Mouse (Mus musculus) heart, adult 2 months (tissue): ENCODE results near the gene Col6a5. TPM values are rescaled to one million over a fixed set of nuclear protein-coding genes. Genes with fewer than 3 reads are reported as not detected.
"Not testable (repeated sequence)": the region's sequence is repeated elsewhere in the genome, so short reads cannot be mapped to it uniquely, and the experiment has no call there.

ENCODE experiments used
- DNase-seq, 2 experiments: peaks; one replicate each; pipeline ENCODE4 v3.0.0; 2021
- H3K27ac ChIP-seq: fragments of 200-600 bp; 2 replicates; pipeline ENCODE4 v1.8.1; 2022
- H3K27me3 ChIP-seq: fragments of 200-500 bp; 2 replicates; pipeline ENCODE4 v1.6.1; 2012; ENCODE audit warnings: mild to moderate bottlenecking, low read length, inconsistent platforms, mixed read lengths; ENCODE audit not compliant: control insufficient read depth, insufficient read depth
- H3K36me3 ChIP-seq: fragments of 200-500 bp; 2 replicates; pipeline ENCODE4 v1.6.1; 2012; ENCODE audit warnings: low read length, inconsistent platforms; ENCODE audit not compliant: control insufficient read depth, insufficient read depth
- H3K4me1 ChIP-seq: fragments of 200-500 bp; 2 replicates; pipeline ENCODE4 v1.6.1; 2011; ENCODE audit warnings: low read length; ENCODE audit not compliant: control insufficient read depth, insufficient read depth
- H3K4me3 ChIP-seq: fragments of 200-600 bp; 2 replicates; pipeline ENCODE4 v1.8.1; 2022
- H3K79me2 ChIP-seq: fragments of 200-500 bp; replicated peaks from 2 replicates; pipeline ENCODE4 v1.6.1; 2012; ENCODE audit warnings: mild to moderate bottlenecking, inconsistent platforms, low read length, moderate library complexity, mixed read lengths; ENCODE audit not compliant: control insufficient read depth, insufficient read depth
- H3K9ac ChIP-seq: fragments of 200-500 bp; 2 replicates; pipeline ENCODE4 v1.6.1; 2012; ENCODE audit warnings: low read depth, mild to moderate bottlenecking, control low read depth, inconsistent platforms, low read length, mixed read lengths
- CTCF ChIP-seq: fragments of 200-600 bp; IDR thresholded peaks from 2 replicates; pipeline ENCODE4 v1.8.1; 2022; ENCODE audit warnings: antibody characterized with exemption, mild to moderate bottlenecking, moderate library complexity
- EP300 ChIP-seq: fragments of 200-500 bp; IDR thresholded peaks from 2 replicates; pipeline ENCODE4 v1.6.1; 2011; ENCODE audit warnings: low read depth, low read length, control low read depth; ENCODE audit not compliant: insufficient read depth
- POLR2A ChIP-seq: fragments of 200-500 bp; IDR thresholded peaks from 2 replicates; pipeline ENCODE4 v1.6.1; 2011; ENCODE audit warnings: mild to moderate bottlenecking, low read depth, low read length, control low read depth; ENCODE audit not compliant: insufficient read depth
- WGBS: fragments of 180-500 bp; shearing (Covaris S2); methylation state at CpG from one replicate; pipeline ENCODE4 v1.1.7; 2018; 5-methylcytosine and 5-hydroxymethylcytosine counted together
- intact Hi-C: fragments of 180-260 bp; cut with DNase I; formaldehyde crosslinking; loops from one replicate; pipeline ENCODE4 v1.15.1; 2025
- polyA plus RNA-seq: library from polyadenylated mRNA; depleted of rRNA; stranded (reverse); fragments of >200 nt; gene quantifications from 2 replicates; pipeline ENCODE4 v1.2.3, GENCODE M21; 2012
- total RNA-seq, 2 experiments: library from RNA; stranded (reverse); gene quantifications; 2 replicates each; pipeline ENCODE4 v1.2.3; 2021

The Col6a5 gene
- total and polyA plus RNA-seq, 3 experiments, result 0.09 to 0.50 (median 0.14) TPM

DNA sequence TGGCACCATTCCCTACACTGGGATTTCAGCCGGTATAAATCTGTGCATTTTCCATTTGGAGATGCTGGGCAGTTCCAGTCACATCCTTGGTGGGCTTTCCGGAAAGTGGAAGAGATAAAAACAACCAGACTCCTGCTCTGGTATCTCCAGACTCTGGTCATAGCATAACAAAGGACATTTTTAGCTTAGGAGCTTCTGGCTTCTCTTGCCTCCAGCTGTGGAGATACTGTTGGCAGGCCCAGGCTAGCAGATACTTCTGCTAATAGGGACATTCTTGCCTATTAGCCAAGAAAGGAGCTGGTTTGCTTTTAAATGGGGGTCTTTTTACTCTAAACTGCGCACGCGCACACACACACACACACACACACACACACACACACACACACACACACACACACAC, 113.2 kb downstream of the Col6a5 start:
- H3K79me2 ChIP-seq, result no peaks in the 10 kb centered on the region
- H3K4me3 ChIP-seq, result no peak overlapping the region
- H3K36me3 ChIP-seq, result no peaks in the 10 kb centered on the region
- H3K27ac ChIP-seq, result no peak overlapping the region; the same call in 1 of the 2 replicates
- TF ChIP-seq EP300 (no peak), POLR2A (no peak), CTCF (no peak)
- no peak overlapping the region for H3K9ac ChIP-seq
- 53% methylated on average over 5 of the region's 5 CpGs for whole genome bisulfite sequencing
- peaks cover 3% of the 10 kb centered on the region; the same call in 1 of the 2 replicates for H3K4me1 ChIP-seq
- intact Hi-C loops, result loop anchor here (5.0 kb wide), 1 partner anchor 75 kb away; no protein-coding TSS in a partner anchor
- peak in 1 of 2 experiments; percentile 32 for DNase-seq
- no peaks in the 10 kb centered on the region for H3K27me3 ChIP-seq

- DNase-seq, H3K9ac ChIP-seq, H3K27ac ChIP-seq, H3K79me2 ChIP-seq, H3K36me3 ChIP-seq, intact Hi-C loops, H3K4me3 ChIP-seq, H3K4me1 ChIP-seq, H3K27me3 ChIP-seq: not testable (repeated sequence)
- WGBS, result 66% methylated on average over 5 of the region's 5 CpGs
These were observed 119.1 kb downstream of the Col6a5 start for GRCm38 (mm10) chr9:105841386-105841785.

GRCm38 (mm10) chr9:105839147-105839515, 121.3 kb downstream of the Col6a5 start:
- H3K27me3 ChIP-seq, result no peaks in the 10 kb centered on the region
- H3K79me2 ChIP-seq, result no peaks in the 10 kb centered on the region
- WGBS, result 78% methylated on average over 5 of the region's 5 CpGs
- DNase-seq, result no peak
- peaks cover 3% of the 10 kb centered on the region for H3K4me1 ChIP-seq
- H3K4me3 ChIP-seq, result no peak overlapping the region
- H3K27ac ChIP-seq, result no peak overlapping the region
- H3K9ac ChIP-seq, result no peak overlapping the region
- intact Hi-C loops, result no loop called here
- no peaks in the 10 kb centered on the region for H3K36me3 ChIP-seq
- TF ChIP-seq EP300 (no peak), POLR2A (no peak), CTCF (no peak)

GRCm38 (mm10) chr9:105838396-105839146, 121.9 kb downstream of the Col6a5 start:
- intact Hi-C loops, result no loop called here
- H3K4me1 ChIP-seq, result peaks cover 3% of the 10 kb centered on the region
- H3K36me3 ChIP-seq, result no peaks in the 10 kb centered on the region
- no peak overlapping the region for H3K9ac ChIP-seq
- no peaks in the 10 kb centered on the region for H3K79me2 ChIP-seq
- WGBS, result 70% methylated on average over 4 of the region's 4 CpGs
- H3K4me3 ChIP-seq, result no peak overlapping the region
- no peaks in the 10 kb centered on the region for H3K27me3 ChIP-seq
- DNase-seq, result no peak
- TF ChIP-seq CTCF, result 0 out of 2 replicates have a peak, but pooled peaks have one; percentile 8
- TF ChIP-seq POLR2A, result no peak
- no peak overlapping the region for H3K27ac ChIP-seq

DNA sequence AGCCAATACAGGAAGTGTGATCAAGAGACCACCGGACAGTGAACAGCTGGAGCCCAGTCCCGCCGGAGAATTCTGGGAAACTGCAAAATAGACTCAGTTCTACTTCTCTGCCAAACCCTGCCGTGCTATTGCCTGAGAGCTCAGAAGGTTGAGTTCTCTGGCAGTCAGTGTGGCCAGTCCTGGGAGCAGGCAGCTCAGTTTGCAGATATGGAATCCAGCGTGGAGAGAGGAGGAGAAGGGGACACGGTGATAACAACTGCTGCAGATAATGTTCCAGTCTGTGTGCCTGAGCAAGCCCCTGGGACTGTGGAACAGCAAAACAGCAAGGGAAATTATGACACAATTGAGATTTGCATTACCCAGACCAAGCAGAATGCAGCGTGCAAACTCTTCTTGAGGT, 124.9 kb downstream of the Col6a5 start:
- no peak for TF ChIP-seq POLR2A
- 0 out of 2 replicates have a peak, but pooled peaks have one; percentile 50 for TF ChIP-seq EP300
- H3K27me3 ChIP-seq, result no peaks in the 10 kb centered on the region
- WGBS, result 15% methylated on average over 7 of the region's 7 CpGs
- DNase-seq, result peak; percentile 31 to 64
- H3K4me1 ChIP-seq, result peaks cover 3% of the 10 kb centered on the region
- no peak overlapping the region for H3K9ac ChIP-seq
- no peak overlapping the region for H3K4me3 ChIP-seq
- H3K36me3 ChIP-seq, result no peaks in the 10 kb centered on the region
- H3K27ac ChIP-seq, result no peak overlapping the region; the same call in 1 of the 2 replicates
- H3K79me2 ChIP-seq, result no peaks in the 10 kb centered on the region
- intact Hi-C loops, result no loop called here

GRCm38 (mm10) chr9:105834799-105835198, 125.6 kb downstream of the Col6a5 start:
- no peaks in the 10 kb centered on the region for H3K79me2 ChIP-seq
- DNase-seq, result no peak
- WGBS, result 50% methylated on average over 4 of the region's 4 CpGs
- intact Hi-C loops, result no loop called here
- H3K4me1 ChIP-seq, result peaks cover 3% of the 10 kb centered on the region
- H3K27me3 ChIP-seq, result no peaks in the 10 kb centered on the region
- no peak overlapping the region for H3K27ac ChIP-seq
- H3K9ac ChIP-seq, result no peak overlapping the region
- TF ChIP-seq POLR2A (no peak), EP300 (no peak), CTCF (peak; percentile 50)
- H3K36me3 ChIP-seq, result no peaks in the 10 kb centered on the region
- H3K4me3 ChIP-seq, result no peak overlapping the region
